Mouse (Mus musculus) intestine, embryonic 16.5 days (tissue): ENCODE data around the gene Tnfrsf1b. TPM values are rescaled to one million over a fixed set of nuclear protein-coding genes. Genes with fewer than 3 reads are reported as not detected.

Experiments
- ATAC-seq: fragments of 200-750 bp; cut with Nextera tagmentation; 2 replicates; pipeline ENCODE4 v1.8.0; 2017; ENCODE audit warnings: moderate TSS enrichment, moderate library complexity
- H3K27ac ChIP-seq: fragments of 300-500 bp; sonication (generic); 2 replicates; pipeline ENCODE4 v1.5.1; 2014; ENCODE audit warnings: mild to moderate bottlenecking, low read length
- H3K27me3 ChIP-seq: fragments of 300-500 bp; sonication (generic); replicated peaks from 2 replicates; pipeline ENCODE4 v1.6.1; 2014; ENCODE audit warnings: low read length, control low read depth, mixed read lengths; ENCODE audit not compliant: control insufficient read depth, insufficient read depth
- H3K36me3 ChIP-seq: fragments of 300-500 bp; sonication (generic); 2 replicates; pipeline ENCODE4 v1.6.1; 2014; ENCODE audit warnings: low read length, control low read depth; ENCODE audit not compliant: control insufficient read depth, insufficient read depth
- H3K4me1 ChIP-seq: fragments of 300-500 bp; sonication (generic); 2 replicates; pipeline ENCODE4 v1.6.1; 2014; ENCODE audit warnings: low read length, control low read depth, mixed read lengths; ENCODE audit not compliant: control insufficient read depth, insufficient read depth
- H3K4me2 ChIP-seq: fragments of 300-500 bp; sonication (generic); 2 replicates; pipeline ENCODE4 v1.6.1; 2014; ENCODE audit warnings: low read depth, low read length, control low read depth
- H3K4me3 ChIP-seq: fragments of 300-500 bp; sonication (generic); 2 replicates; pipeline ENCODE4 v1.5.1; 2014; ENCODE audit warnings: mild to moderate bottlenecking, low read length
- H3K9ac ChIP-seq: fragments of 300-500 bp; sonication (generic); 2 replicates; pipeline ENCODE4 v1.6.1; 2014; ENCODE audit warnings: low read depth, low read length
- H3K9me3 ChIP-seq: fragments of 300-500 bp; sonication (generic); 2 replicates; pipeline ENCODE4 v1.6.1; 2016; ENCODE audit warnings: low read length, control low read depth; ENCODE audit not compliant: control insufficient read depth
- WGBS: fragments of 180-500 bp; shearing (Covaris S2); extraction: QIAGEN DNeasy Blood & Tissue Kit; methylation state at CpG from one replicate; pipeline ENCODE4 v1.1.7; 2014; 5-methylcytosine and 5-hydroxymethylcytosine counted together
- polyA plus RNA-seq: library from polyadenylated mRNA; unstranded; fragments of >200 nt; fragmentation: Nextera tagmentation; extraction: Ambion mirVana; gene quantifications from 2 replicates; pipeline ENCODE4 v1.2.1, GENCODE M21; 2015

Tnfrsf1b gene
- polyA plus RNA-seq, 1 experiment from 2014 or later: 6.3 TPM

- H3K27me3 ChIP-seq: no peaks in the 10 kb centered on the region
- no peaks in the 10 kb centered on the region for H3K9me3 ChIP-seq
- H3K9ac ChIP-seq: no peak overlapping the region
- H3K4me3 ChIP-seq: no peak overlapping the region
- no peaks in the 10 kb centered on the region for H3K36me3 ChIP-seq
- H3K27ac ChIP-seq: no peak overlapping the region
- peaks cover 11% of the 10 kb centered on the region for H3K4me1 ChIP-seq
- 82% methylated on average over 8 of the region's 8 CpGs for WGBS
- no peak overlapping the region for H3K4me2 ChIP-seq
- no peak for ATAC-seq
Measured at GRCm38 (mm10) chr4:145204779-145205178, 41.9 kb downstream of the Tnfrsf1b start.

- Histone ChIP-seq H3K9ac (no peak overlapping the region), H3K9me3 (no peaks in the 10 kb centered on the region), H3K27me3 (no peaks in the 10 kb centered on the region), H3K27ac (no peak overlapping the region), H3K4me1 (peaks cover 11% of the 10 kb centered on the region), H3K36me3 (no peaks in the 10 kb centered on the region), H3K4me3 (no peak overlapping the region), H3K4me2 (no peak overlapping the region)
- ATAC-seq: peak; percentile 40
- WGBS: 47% methylated on average over 2 of the region's 2 CpGs
Measured at GRCm38 (mm10) chr4:145203305-145203704, 43.4 kb downstream of the Tnfrsf1b start.

DNA sequence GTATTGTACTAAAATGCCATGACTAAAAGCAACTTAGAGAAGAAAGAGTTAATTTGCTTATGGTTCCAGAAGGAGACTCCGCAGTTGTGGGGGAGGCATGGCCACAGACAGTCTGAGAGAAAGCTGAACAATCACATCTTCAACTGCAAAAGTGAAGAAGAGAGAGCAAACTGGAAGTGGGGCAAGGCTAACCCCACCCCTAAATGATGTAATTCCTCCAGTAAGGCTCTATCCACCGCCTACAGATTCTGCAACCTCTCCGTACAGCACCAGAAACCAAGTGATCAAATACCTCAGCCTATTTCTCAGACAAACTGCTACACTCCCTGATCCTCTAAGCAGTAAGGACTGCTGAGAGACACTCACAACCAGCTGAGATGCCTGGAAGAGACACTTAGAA lies 45.2 kb downstream of the Tnfrsf1b start:
- Histone ChIP-seq H3K4me3 (no peak overlapping the region), H3K9ac (no peak overlapping the region), H3K27ac (no peak overlapping the region), H3K4me1 (peaks cover 11% of the 10 kb centered on the region), H3K27me3 (no peaks in the 10 kb centered on the region), H3K4me2 (no peak overlapping the region), H3K9me3 (no peaks in the 10 kb centered on the region), H3K36me3 (no peaks in the 10 kb centered on the region)
- 62% methylated on average over 3 of the region's 3 CpGs for WGBS
- ATAC-seq: no peak

DNA sequence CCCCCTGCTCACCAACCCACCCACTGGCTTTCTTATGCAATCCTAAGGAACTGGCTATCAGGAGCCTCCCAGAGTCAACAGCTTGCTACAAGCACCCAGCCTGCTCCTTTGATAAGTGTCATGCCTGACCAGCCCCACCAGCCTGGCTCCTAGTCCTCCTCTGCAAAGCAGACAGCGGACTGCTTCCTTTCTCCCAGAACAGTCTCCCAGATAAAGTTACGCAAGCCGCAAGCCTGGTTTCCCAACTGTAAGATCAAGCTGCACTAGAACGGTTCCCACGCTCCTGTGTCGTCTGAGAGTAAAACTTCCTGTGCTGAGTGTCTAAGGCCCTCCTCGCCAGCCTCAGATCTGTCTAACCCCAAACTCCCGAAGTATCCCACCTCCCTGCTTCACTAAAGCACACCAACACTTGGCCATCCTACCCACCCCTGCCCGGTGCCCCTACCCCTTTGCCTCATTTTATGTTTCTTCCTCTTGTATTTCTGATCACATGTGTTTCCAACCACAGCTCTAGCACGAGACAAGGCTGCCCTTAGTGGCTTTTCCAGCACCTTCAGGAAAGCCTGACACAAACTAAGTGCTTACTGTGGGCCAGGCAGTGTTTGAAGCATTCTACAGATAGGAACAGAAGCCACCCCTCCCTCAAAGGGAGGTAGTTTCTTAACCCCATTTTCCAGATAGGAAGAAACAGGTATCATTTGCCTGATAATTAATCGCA lies 46.5 kb downstream of the Tnfrsf1b start:
- Histone ChIP-seq H3K27ac (peak overlapping the region; percentile 89), H3K9ac (0 out of 2 replicates have a peak overlapping the region, but pooled peaks have one; percentile 48), H3K4me3 (no peak overlapping the region), H3K36me3 (no peaks in the 10 kb centered on the region), H3K4me1 (peaks cover 11% of the 10 kb centered on the region), H3K27me3 (no peaks in the 10 kb centered on the region), H3K4me2 (0 out of 2 replicates have a peak overlapping the region, but pooled peaks have one; percentile 19), H3K9me3 (no peaks in the 10 kb centered on the region)
- WGBS: 19% methylated on average over 11 of the region's 11 CpGs
- peak; percentile 91 for ATAC-seq

DNA sequence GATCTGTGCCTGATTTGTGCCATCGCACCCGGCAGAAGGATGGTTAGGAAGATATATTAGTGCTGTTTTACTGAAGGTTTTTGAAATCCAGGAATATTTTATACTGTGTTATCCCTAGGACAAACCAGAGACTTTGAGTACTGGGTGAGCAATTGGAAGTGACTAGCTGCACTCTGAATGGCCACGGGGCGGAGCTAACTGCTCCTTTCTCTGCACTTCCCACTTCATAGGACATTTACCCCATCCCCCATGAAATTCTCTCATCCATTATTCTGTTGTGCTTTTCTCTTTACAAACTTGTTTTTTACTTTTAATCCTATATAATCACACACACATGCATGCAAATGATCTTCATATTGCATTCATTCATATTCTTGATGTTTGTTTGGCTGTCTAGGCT lies 50.1 kb downstream of the Tnfrsf1b start:
- Histone ChIP-seq H3K36me3 (no peaks in the 10 kb centered on the region), H3K9me3 (no peaks in the 10 kb centered on the region), H3K4me2 (no peak overlapping the region), H3K27ac (no peak overlapping the region), H3K27me3 (no peaks in the 10 kb centered on the region), H3K4me1 (peaks cover 28% of the 10 kb centered on the region), H3K4me3 (no peak overlapping the region), H3K9ac (no peak overlapping the region)
- 83% methylated on average over 4 of the region's 4 CpGs for WGBS
- ATAC-seq: no peak

GRCm38 (mm10) chr4:145195172-145195571 lies 51.5 kb downstream of the Tnfrsf1b start:
- Histone ChIP-seq H3K9ac (peak overlapping the region; percentile 97; the same call in 1 of the 2 replicates), H3K27ac (no peak overlapping the region), H3K4me1 (peaks cover 20% of the 10 kb centered on the region), H3K27me3 (no peaks in the 10 kb centered on the region), H3K4me3 (peak overlapping the region; percentile 98; the same call in 1 of the 2 replicates), H3K4me2 (peak overlapping the region; percentile 33), H3K9me3 (no peaks in the 10 kb centered on the region), H3K36me3 (no peaks in the 10 kb centered on the region)
- WGBS: 20% methylated on average over 5 of the region's 5 CpGs
- peak; percentile 2; the same call in 1 of the 2 replicates for ATAC-seq

DNA sequence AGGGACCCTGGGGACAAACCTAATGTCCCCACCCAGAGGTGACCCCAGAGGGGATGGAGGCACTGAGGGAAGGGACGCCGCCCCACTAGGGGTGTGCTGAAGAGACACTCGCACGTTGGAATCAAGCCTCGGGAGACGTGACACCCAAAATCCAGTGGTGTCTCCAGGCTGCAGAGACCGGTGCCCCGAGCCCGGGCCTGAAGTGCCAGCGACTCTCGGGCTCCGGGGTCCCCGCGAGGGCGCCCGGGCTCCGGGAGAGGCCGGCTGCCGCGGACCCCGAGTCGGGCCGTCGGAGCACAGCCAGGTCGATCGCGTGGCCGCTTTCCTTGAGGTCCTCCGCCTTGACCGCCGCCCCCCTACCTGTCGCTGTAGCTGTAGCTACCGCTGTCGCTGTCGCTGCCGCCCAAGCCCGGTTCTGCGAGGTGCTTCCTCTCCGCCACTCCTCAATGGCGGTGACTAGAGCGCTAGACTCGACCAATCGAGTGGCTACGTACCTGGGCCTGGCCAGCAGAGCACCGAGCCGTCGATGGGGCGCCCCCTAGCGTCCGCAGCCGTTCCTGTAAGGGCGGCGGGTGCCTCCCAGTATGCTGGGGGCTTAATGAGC lies 52.0 kb downstream of the Tnfrsf1b start, which contains the start of gene Vps13d:
Vps13d (minus strand) TSS at position 447 of the 604 bp plus-strand sequence.
- Histone ChIP-seq H3K4me1 (peaks cover 19% of the 10 kb centered on the region), H3K27ac (peak within 1 kb of the TSS; percentile 73), H3K9ac (peak within 1 kb of the TSS; percentile 97), H3K4me3 (peak within 1 kb of the TSS; percentile 98), H3K27me3 (no peaks in the 10 kb centered on the region), H3K9me3 (no peaks in the 10 kb centered on the region), H3K36me3 (no peaks in the 10 kb centered on the region), H3K4me2 (peak within 1 kb of the TSS; percentile 80)
- WGBS: under 1% methylated on average over 53 of the region's 53 CpGs
- peak; percentile 87 for ATAC-seq

DNA sequence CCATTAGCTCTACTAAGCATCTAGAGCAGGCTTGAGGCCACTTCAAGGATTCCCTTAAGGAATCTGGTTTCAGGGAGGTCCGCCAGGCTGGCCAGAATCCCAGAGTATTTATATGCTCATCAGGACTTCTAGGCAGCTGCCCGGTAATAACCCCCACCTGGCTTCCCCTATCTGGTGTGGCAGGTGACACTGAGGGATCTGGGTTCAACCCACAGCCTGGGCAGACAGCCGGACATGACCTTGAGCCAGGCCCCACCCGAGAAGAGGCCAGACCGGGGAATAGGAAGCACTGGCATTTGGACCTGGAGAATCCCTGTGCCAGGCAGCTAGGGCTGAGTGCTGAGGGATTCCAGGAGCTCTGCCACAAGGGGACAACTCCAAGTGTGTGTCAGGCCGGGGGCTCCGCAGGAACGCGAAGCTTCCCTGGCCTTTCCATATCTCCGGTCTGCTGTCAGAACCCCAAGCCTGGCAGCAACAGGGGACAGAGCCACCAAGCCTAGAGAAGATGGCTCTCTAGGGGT lies 52.6 kb downstream of the Tnfrsf1b start:
- H3K36me3 ChIP-seq: no peaks in the 10 kb centered on the region; the same call in 1 of the 2 replicates
- peak; percentile 70 for ATAC-seq
- peak overlapping the region; percentile 97 for H3K9ac ChIP-seq
- WGBS: under 1% methylated on average over 10 of the region's 10 CpGs
- peak overlapping the region; percentile 80 for H3K4me2 ChIP-seq
- peak overlapping the region; percentile 73 for H3K27ac ChIP-seq
- no peaks in the 10 kb centered on the region for H3K9me3 ChIP-seq
- H3K4me1 ChIP-seq: peaks cover 19% of the 10 kb centered on the region
- H3K27me3 ChIP-seq: no peaks in the 10 kb centered on the region
- peak overlapping the region; percentile 98 for H3K4me3 ChIP-seq

- Histone ChIP-seq H3K4me3 (peak overlapping the region; percentile 98), H3K36me3 (peaks cover 5% of the 10 kb centered on the region), H3K4me1 (peaks cover 19% of the 10 kb centered on the region), H3K9me3 (no peaks in the 10 kb centered on the region), H3K9ac (peak overlapping the region; percentile 97), H3K27me3 (no peaks in the 10 kb centered on the region), H3K4me2 (peak overlapping the region; percentile 80), H3K27ac (peak overlapping the region; percentile 73)
- no peak for ATAC-seq
- WGBS: 32% methylated on average over 3 of the region's 3 CpGs
Measured at GRCm38 (mm10) chr4:145193406-145193805, 53.3 kb downstream of the Tnfrsf1b start.
